Mouse (Mus musculus) midbrain, postnatal 0 days (tissue): ENCODE measurements around the gene Aurkb. TPM values are rescaled to one million over a fixed set of nuclear protein-coding genes. Genes with fewer than 3 reads are reported as not detected.

Source experiments
- ATAC-seq: fragments of 200-750 bp; cut with Nextera tagmentation; 2 replicates; pipeline ENCODE4 v1.8.0; 2017; ENCODE audit warnings: moderate number of reproducible peaks, mild to moderate bottlenecking, moderate TSS enrichment, moderate library complexity; ENCODE audit not compliant: low FRiP score
- DNase-seq: peaks from one replicate; pipeline ENCODE4 v3.0.0-alpha.2; 2015; ENCODE audit warnings: low spot score
- H3K27ac ChIP-seq: fragments of 300-500 bp; sonication (generic); 2 replicates; pipeline ENCODE4 v1.5.1; 2014; ENCODE audit warnings: low read depth, mild to moderate bottlenecking, low read length, mixed read lengths
- H3K27me3 ChIP-seq: fragments of 300-500 bp; sonication (generic); 2 replicates; pipeline ENCODE4 v1.6.1; 2014; ENCODE audit warnings: low read length, control low read depth, mixed read lengths; ENCODE audit not compliant: insufficient read depth
- H3K36me3 ChIP-seq: fragments of 300-500 bp; sonication (generic); 2 replicates; pipeline ENCODE4 v1.6.1; 2014; ENCODE audit warnings: low read length, control low read depth, mixed read lengths; ENCODE audit not compliant: insufficient read depth
- H3K4me1 ChIP-seq: fragments of 300-500 bp; sonication (generic); 2 replicates; pipeline ENCODE4 v1.6.1; 2014; ENCODE audit warnings: mild to moderate bottlenecking, control low read depth, antibody characterized with exemption, low read length, mixed read lengths; ENCODE audit not compliant: insufficient read depth
- H3K4me2 ChIP-seq: fragments of 300-500 bp; sonication (generic); 2 replicates; pipeline ENCODE4 v1.6.1; 2014; ENCODE audit warnings: low read depth, mild to moderate bottlenecking, low read length, mixed read lengths; ENCODE audit not compliant: poor library complexity, severe bottlenecking
- H3K4me3 ChIP-seq: fragments of 300-500 bp; sonication (generic); 2 replicates; pipeline ENCODE4 v1.5.1; 2014; ENCODE audit warnings: low read depth, mild to moderate bottlenecking, low read length, moderate library complexity
- H3K9ac ChIP-seq: fragments of 300-500 bp; sonication (generic); replicated peaks from 2 replicates; pipeline ENCODE4 v1.6.1; 2014; ENCODE audit warnings: mild to moderate bottlenecking, low read length, moderate library complexity, mixed read lengths; ENCODE audit not compliant: poor library complexity, severe bottlenecking
- H3K9me3 ChIP-seq: fragments of 300-500 bp; sonication (generic); 2 replicates; pipeline ENCODE4 v1.6.1; 2016; ENCODE audit warnings: low read length, control low read depth
- CTCF ChIP-seq: IDR thresholded peaks from 2 replicates; pipeline ENCODE4 v1.5.1; 2016; ENCODE audit warnings: antibody characterized with exemption, mild to moderate bottlenecking
- WGBS: fragments of 180-500 bp; shearing (Covaris S2); extraction: QIAGEN DNeasy Blood & Tissue Kit; methylation state at CpG from one replicate; pipeline ENCODE4 v1.1.7; 2014; 5-methylcytosine and 5-hydroxymethylcytosine counted together
- polyA plus RNA-seq: library from polyadenylated mRNA; unstranded; fragments of >200 nt; fragmentation: Nextera tagmentation; extraction: Ambion mirVana; gene quantifications from 2 replicates; pipeline ENCODE4 v1.2.1, GENCODE M21; 2015
- total RNA-seq: library from RNA; depleted of rRNA; stranded (reverse); fragments of >200 nt; gene quantifications from 2 replicates; pipeline ENCODE4 v1.2.3, GENCODE M21; 2014

The Aurkb gene
- total and polyA plus RNA-seq, 2 experiments from 2014 or later = 6.9 TPM

GRCm38 (mm10) chr11:69085608-69086007 is 40.2 kb downstream of the Aurkb start:
- 62% methylated on average over 6 of the region's 6 CpGs for WGBS
- no peak overlapping the region for H3K9ac ChIP-seq
- H3K4me2 ChIP-seq = no peak overlapping the region
- H3K4me3 ChIP-seq = no peak overlapping the region
- H3K27me3 ChIP-seq = no peaks in the 10 kb centered on the region
- H3K27ac ChIP-seq = no peak overlapping the region
- no peak for DNase-seq
- H3K4me1 ChIP-seq = peaks cover 13% of the 10 kb centered on the region; the same call in 1 of the 2 replicates
- H3K9me3 ChIP-seq = no peaks in the 10 kb centered on the region
- no peak for TF ChIP-seq CTCF
- H3K36me3 ChIP-seq = peaks cover 7% of the 10 kb centered on the region; the same call in 1 of the 2 replicates
- no peak for ATAC-seq

GRCm38 (mm10) chr11:69086390-69086789 is 40.9 kb downstream of the Aurkb start:
- no peak overlapping the region for H3K27ac ChIP-seq
- H3K36me3 ChIP-seq = peaks cover 7% of the 10 kb centered on the region; the same call in 1 of the 2 replicates
- TF ChIP-seq CTCF = no peak
- WGBS = 68% methylated on average over 6 of the region's 6 CpGs
- DNase-seq = no peak
- no peaks in the 10 kb centered on the region for H3K9me3 ChIP-seq
- no peak for ATAC-seq
- no peak overlapping the region for H3K9ac ChIP-seq
- H3K4me2 ChIP-seq = no peak overlapping the region
- H3K27me3 ChIP-seq = no peaks in the 10 kb centered on the region
- H3K4me1 ChIP-seq = peaks cover 16% of the 10 kb centered on the region; the same call in 1 of the 2 replicates
- H3K4me3 ChIP-seq = no peak overlapping the region

GRCm38 (mm10) chr11:69087082-69087481 is 41.6 kb downstream of the Aurkb start:
- no peak overlapping the region for H3K4me2 ChIP-seq
- ATAC-seq (no peak), DNase-seq (no peak)
- no peaks in the 10 kb centered on the region for H3K27me3 ChIP-seq
- no peak overlapping the region for H3K9ac ChIP-seq
- 42% methylated on average over 4 of the region's 4 CpGs for WGBS
- no peak overlapping the region for H3K27ac ChIP-seq
- H3K4me3 ChIP-seq = no peak overlapping the region
- H3K36me3 ChIP-seq = peaks cover 13% of the 10 kb centered on the region; the same call in 1 of the 2 replicates
- no peaks in the 10 kb centered on the region for H3K9me3 ChIP-seq
- no peak for TF ChIP-seq CTCF
- H3K4me1 ChIP-seq = peaks cover 16% of the 10 kb centered on the region; the same call in 1 of the 2 replicates

- no peak for ATAC-seq
- Histone ChIP-seq H3K4me1 (peaks cover 16% of the 10 kb centered on the region; the same call in 1 of the 2 replicates), H3K9me3 (no peaks in the 10 kb centered on the region), H3K27ac (peak overlapping the region; percentile 99), H3K4me2 (peak overlapping the region; percentile 97), H3K27me3 (no peaks in the 10 kb centered on the region), H3K36me3 (peaks cover 13% of the 10 kb centered on the region; the same call in 1 of the 2 replicates), H3K9ac (no peak overlapping the region; the same call in 1 of the 2 replicates), H3K4me3 (no peak overlapping the region)
- WGBS = 67% methylated on average over 2 of the region's 2 CpGs
- DNase-seq = no peak
- TF ChIP-seq CTCF = no peak
These were observed 42.1 kb downstream of the Aurkb start for GRCm38 (mm10) chr11:69087597-69087996.

GRCm38 (mm10) chr11:69088103-69088855 is 42.8 kb downstream of the Aurkb start, which contains the start of gene Vamp2:
TSS of gene Vamp2 (plus strand) at chr11:69088490.
- Histone ChIP-seq H3K4me2 (peak within 1 kb of the TSS; percentile 97), H3K36me3 (peaks cover 13% of the 10 kb centered on the region; the same call in 1 of the 2 replicates), H3K4me1 (peaks cover 16% of the 10 kb centered on the region; the same call in 1 of the 2 replicates), H3K4me3 (peak within 1 kb of the TSS; percentile 95), H3K27ac (peak within 1 kb of the TSS; percentile 99), H3K27me3 (no peaks in the 10 kb centered on the region), H3K9ac (peak within 1 kb of the TSS; percentile 100), H3K9me3 (no peaks in the 10 kb centered on the region)
- DNase-seq (peak; percentile 95), ATAC-seq (peak; percentile 87)
- 1% methylated on average over 62 of the region's 67 CpGs for WGBS
- no peak; the same call in 1 of the 2 replicates for TF ChIP-seq CTCF
